Mouse (Mus musculus) megakaryocyte, embryonic 14.5 days (primary cell): ENCODE data around the gene Pgap2.

ENCODE experiments used
- FLI1 ChIP-seq: IDR thresholded peaks from 2 replicates; pipeline ENCODE4 v1.6.1; 2012; ENCODE audit warnings: low read length, inconsistent platforms, mixed read lengths
- GATA1 ChIP-seq: IDR thresholded peaks from 3 replicates; pipeline ENCODE4 v1.6.1; 2012; ENCODE audit warnings: mixed read lengths, low read length, inconsistent platforms, borderline replicate concordance

GRCm38 (mm10) chr7:102260518-102260917, 50.5 kb downstream of the Pgap2 start:
- no peak for TF ChIP-seq GATA1
- TF ChIP-seq FLI1 = no peak
